Mouse (Mus musculus): Measurements from ENCODE around the gene Zfp51. TPM values are rescaled to one million over a fixed set of nuclear protein-coding genes. Genes with fewer than 3 reads are reported as not detected.

Gene Zfp51
- total RNA-seq, 2 experiments from 2014 or later = 9.5 to 9.7 TPM

- intact Hi-C loops (cut with DNase I) = no loop called here
- H3K27ac ChIP-seq = peak within 1 kb of the TSS; percentile 85
- peak; percentile 90 for DNase-seq
- no peak; the same call in 1 of the 2 replicates for TF ChIP-seq CTCF (IDR thresholded peaks at IDR 0.05)
- peak within 1 kb of the TSS; percentile 92 for H3K4me3 ChIP-seq
Observed at GRCm38 (mm10) chr17:21488760-21489499, 38.8 kb downstream of the Zfp51 start, which contains the start of gene Zfp53. TSS of gene Zfp53 (plus strand) at chr17:21488998.

DNA sequence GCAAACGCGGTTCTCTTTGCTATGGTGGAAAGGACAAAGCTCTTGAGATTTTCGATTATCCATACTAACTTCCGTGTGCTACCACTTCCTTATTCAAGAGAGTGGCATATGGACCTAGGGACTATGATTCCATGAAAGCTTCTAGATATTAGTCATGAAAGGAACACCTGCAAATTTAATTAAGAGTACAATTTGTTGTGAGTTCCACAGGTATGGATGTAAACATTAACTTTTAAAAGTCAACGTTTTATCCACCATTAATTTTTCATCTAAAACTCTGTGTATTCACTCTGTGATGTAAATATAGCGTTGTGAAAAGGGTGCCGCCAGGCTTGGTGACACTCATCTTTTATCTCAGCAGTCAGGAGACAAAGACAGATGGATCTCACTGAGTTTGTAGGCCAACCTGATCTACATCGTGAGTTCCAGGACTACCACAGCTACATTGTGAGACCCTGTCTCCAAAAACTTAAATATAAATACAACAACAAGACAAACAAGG lies 39.4 kb downstream of the Zfp51 start:
- peak overlapping the region; percentile 92 for H3K4me3 ChIP-seq
- no peak for DNase-seq
- peak overlapping the region; percentile 85 for H3K27ac ChIP-seq
- no peak for TF ChIP-seq CTCF (IDR thresholded peaks at IDR 0.05)
- intact Hi-C loops (cut with DNase I) = loop anchor here (5.0 kb wide), 1 partner anchor 32 kb away; no protein-coding TSS in a partner anchor

DNA sequence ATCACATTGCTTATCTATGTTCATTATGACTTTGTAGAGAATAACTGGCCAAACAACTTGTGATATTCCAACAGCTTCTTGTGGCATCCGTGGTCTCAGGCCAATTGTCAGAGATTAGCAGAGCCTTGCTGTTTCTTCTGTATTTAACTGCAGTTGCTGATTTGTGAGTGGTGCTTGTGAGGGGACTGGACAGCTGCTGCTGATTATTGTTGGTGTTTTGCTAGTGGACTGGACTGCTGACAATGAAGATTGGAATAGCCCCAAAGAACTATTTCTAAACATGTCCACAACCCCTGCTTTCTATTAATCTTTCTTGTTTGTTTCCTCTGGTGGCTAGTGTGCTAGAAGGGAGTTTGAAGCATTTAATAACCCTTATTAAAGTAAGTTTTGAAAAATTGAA lies 51.2 kb downstream of the Zfp51 start:
- H3K4me3 ChIP-seq = no peak overlapping the region
- H3K27ac ChIP-seq = no peak overlapping the region
- no peak for DNase-seq
- intact Hi-C loops (cut with DNase I) = no loop called here
- TF ChIP-seq CTCF (IDR thresholded peaks at IDR 0.05) = no peak

GRCm38 (mm10) chr17:21504524-21504923 lies 54.4 kb downstream of the Zfp51 start:
- intact Hi-C loops (cut with DNase I) = no loop called here
- no peak for DNase-seq
- no peak overlapping the region for H3K27ac ChIP-seq
- TF ChIP-seq CTCF (IDR thresholded peaks at IDR 0.05) = peak; percentile 28; the same call in 1 of the 2 replicates
- H3K4me3 ChIP-seq = no peak overlapping the region

GRCm38 (mm10) chr17:21506258-21506657 lies 56.1 kb downstream of the Zfp51 start:
- TF ChIP-seq CTCF (IDR thresholded peaks at IDR 0.05) = no peak
- no peak for DNase-seq
- no peak overlapping the region for H3K27ac ChIP-seq
- intact Hi-C loops (cut with DNase I) = no loop called here
- no peak overlapping the region for H3K4me3 ChIP-seq

DNA sequence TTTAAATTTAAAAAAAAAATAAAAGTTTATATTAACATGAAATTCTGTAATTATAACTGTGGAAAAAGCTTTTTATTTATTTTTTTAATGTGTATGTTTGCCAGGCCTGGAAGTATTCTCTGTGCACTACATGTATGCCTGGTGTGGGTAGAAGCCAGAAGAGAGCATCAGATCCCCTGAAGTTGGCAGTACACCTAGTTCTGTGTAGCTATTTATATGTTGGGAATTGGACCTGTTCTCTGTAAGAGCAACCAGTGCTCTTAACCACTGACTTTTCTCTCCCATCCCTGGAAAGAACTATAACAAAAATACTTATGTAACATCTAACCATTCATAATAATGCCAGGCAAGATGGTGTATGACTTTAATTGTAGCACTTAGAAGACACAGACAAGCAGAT lies 59.6 kb downstream of the Zfp51 start:
- H3K27ac ChIP-seq = peak overlapping the region; percentile 77
- TF ChIP-seq CTCF (IDR thresholded peaks at IDR 0.05) = no peak
- no peak for DNase-seq
- intact Hi-C loops (cut with DNase I) = no loop called here
- no peak overlapping the region for H3K4me3 ChIP-seq

Other genes with a start within 250 kb of the Zfp51 start
- gene Vmn1r234, start 224.3 kb upstream of the Zfp51 start, total RNA-seq (2021) = not detected
- not detected for gene Vmn1r235, start 194.0 kb upstream of the Zfp51 start, total RNA-seq (2021)
- not detected for gene Vmn1r236, start 167.4 kb upstream of the Zfp51 start, total RNA-seq (2021)
- gene Vmn1r237, start 138.5 kb upstream of the Zfp51 start, total RNA-seq (2021) = not detected
- gene Zfp677, start 66.6 kb upstream of the Zfp51 start, total RNA-seq (2021) = under 1 TPM; 0.66 to 0.92 TPM
- gene Zfp54, start 27.1 kb upstream of the Zfp51 start, total RNA-seq (2021) = under 1 TPM; 0.33 to 0.89 TPM
- 1 to 10 TPM; 1.9 to 2.2 TPM for gene Zfp53, start 38.6 kb downstream of the Zfp51 start, total RNA-seq (2021)
- 1 to 10 TPM; 5.7 to 8.0 TPM for gene Zfp52, start 85.2 kb downstream of the Zfp51 start, total RNA-seq (2021)
- gene Zfp948, start 116.6 kb downstream of the Zfp51 start, total RNA-seq (2021) = 1 to 10 TPM; 1.6 to 3.8 TPM
- gene Zfp983, start 200.2 kb downstream of the Zfp51 start, total RNA-seq (2021) = 1 to 10 TPM; 1.8 to 2.1 TPM
- gene Gm10226, start 241.5 kb downstream of the Zfp51 start, total RNA-seq (2021) = not detected

Data from gastrocnemius, adult 2 months (tissue).